Mouse (Mus musculus): ENCODE measurements around the gene Nrp2.

GRCm38 (mm10) chr1:62701065-62701921 lies 1.8 kb upstream of the Nrp2 start:
- TF ChIP-seq EP300 (IDR thresholded peaks at IDR 0.05; ENCODE audit: insufficient read depth, low read depth, low read length) = no peak
- no peak for TF ChIP-seq POLR2A (IDR thresholded peaks at IDR 0.05; ENCODE audit: insufficient read depth, low read length)
